Mouse (Mus musculus) T-cell, adult 2 months (primary cell): ENCODE measurements around the gene Gm14214.

Experiments used
- DNase-seq: peaks from one replicate; pipeline ENCODE4 v3.0.0; 2022; ENCODE audit warnings: low spot score

Gm14214 gene

DNA sequence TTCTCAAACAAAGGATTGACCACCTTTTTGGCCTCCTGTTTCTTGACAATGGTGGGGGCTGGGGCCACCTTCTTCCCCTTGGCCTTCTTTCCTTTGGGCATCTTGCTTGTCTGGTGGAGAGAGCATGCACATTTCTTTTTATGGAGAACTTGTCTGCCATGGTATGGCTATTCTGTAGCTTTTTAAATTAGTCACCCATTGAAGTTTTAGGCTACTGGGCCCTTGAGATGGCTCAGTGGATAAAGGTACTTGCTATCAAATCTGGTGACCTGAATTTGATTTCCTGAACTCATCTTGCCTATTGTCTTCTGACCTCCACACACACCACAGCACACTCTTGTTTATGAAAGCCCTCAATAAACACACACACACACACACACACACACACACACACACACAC, at the start of gene Gm14214:
Gene Gm14214, minus strand, starts transcription at position 101 of the 400 bp plus-strand sequence.
- DNase-seq = no peak

DNA sequence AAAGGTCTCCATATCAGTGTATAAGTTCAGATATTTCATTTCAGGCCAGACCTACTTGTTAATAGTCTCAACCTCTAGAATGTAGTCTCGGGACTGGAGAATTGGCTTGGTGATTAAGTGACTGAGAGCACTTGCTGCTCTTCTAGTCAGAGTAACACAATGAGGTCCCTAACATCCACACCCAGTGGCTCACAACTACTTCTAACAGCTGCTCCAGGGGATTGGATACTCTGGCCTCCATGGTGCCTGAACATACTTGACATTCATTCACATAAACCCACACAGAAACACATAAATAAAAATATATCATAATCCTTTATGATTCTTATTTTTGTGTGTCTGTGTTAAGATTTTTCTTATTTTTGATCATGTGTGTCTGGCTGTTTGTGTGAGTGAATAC, 48.8 kb upstream of the Gm14214 start:
- DNase-seq = no peak

GRCm38 (mm10) chr2:154817788-154818187, 48.0 kb upstream of the Gm14214 start:
- DNase-seq = peak; percentile 50

DNA sequence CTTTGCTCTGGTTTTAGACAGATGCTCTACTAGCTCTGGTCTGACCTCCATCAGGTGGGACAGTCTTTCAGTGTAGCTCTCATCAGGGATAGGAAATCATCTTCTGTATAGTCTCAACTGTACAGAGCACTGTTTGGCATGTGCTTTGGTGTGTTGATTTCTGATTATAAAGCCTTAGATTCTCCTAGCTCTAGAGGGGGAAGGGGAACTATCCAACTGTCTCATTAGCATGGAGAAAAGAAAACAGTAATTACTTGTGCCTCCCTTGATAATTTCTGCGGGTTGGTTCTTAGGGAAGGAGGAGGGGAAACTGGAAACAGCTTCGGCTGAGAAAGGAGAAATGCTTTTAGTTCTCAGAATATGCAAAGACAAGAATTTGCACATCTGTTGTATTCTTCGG, 47.3 kb upstream of the Gm14214 start:
- no peak for DNase-seq

GRCm38 (mm10) chr2:154813426-154813825, 43.6 kb upstream of the Gm14214 start:
- no peak for DNase-seq

DNA sequence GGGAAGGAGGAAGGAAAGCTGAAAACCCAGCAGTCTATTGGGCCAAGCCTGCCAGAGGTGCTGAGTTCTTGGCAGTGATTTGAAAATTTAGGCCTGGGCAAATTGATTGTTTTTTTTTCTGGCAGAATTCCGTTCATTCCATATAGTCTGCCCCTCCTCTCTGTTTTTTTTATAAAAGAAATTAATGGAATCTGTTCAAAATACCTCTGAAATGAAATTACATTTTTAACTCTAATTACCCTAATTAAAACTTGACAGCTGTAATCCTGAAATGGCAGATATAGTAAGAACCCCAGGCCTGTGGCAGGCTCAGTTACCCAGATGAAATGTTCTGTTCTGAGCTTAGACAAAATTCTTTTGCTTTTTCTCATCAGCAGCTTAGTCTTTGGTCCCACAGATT, 41.0 kb upstream of the Gm14214 start:
- no peak for DNase-seq

GRCm38 (mm10) chr2:154809107-154809762, 39.4 kb upstream of the Gm14214 start:
- DNase-seq = no peak

DNA sequence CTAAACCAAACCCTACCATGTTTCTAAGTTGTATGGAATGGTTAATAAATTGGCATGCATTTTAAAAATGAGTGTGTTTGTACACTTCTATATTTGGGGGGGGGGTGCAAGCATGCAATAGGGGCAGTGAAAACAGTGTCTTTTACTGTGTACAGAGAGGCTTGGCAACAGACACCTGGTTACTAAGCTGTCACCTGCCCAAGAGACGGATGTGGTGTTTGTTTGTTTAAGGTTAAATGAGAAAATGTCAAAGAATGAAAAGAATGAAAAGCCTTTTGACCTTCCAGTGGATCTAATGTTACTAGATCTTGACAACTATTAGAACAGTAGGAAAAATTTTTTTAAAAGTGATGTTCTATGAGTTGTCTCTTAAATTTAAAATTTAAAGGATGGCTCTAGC, 37.9 kb upstream of the Gm14214 start:
- DNase-seq = peak; percentile 27

- DNase-seq = no peak
Measured at GRCm38 (mm10) chr2:154803845-154804244, 34.0 kb upstream of the Gm14214 start.

- no peak for DNase-seq
Measured at GRCm38 (mm10) chr2:154803372-154803771, 33.5 kb upstream of the Gm14214 start.

DNA sequence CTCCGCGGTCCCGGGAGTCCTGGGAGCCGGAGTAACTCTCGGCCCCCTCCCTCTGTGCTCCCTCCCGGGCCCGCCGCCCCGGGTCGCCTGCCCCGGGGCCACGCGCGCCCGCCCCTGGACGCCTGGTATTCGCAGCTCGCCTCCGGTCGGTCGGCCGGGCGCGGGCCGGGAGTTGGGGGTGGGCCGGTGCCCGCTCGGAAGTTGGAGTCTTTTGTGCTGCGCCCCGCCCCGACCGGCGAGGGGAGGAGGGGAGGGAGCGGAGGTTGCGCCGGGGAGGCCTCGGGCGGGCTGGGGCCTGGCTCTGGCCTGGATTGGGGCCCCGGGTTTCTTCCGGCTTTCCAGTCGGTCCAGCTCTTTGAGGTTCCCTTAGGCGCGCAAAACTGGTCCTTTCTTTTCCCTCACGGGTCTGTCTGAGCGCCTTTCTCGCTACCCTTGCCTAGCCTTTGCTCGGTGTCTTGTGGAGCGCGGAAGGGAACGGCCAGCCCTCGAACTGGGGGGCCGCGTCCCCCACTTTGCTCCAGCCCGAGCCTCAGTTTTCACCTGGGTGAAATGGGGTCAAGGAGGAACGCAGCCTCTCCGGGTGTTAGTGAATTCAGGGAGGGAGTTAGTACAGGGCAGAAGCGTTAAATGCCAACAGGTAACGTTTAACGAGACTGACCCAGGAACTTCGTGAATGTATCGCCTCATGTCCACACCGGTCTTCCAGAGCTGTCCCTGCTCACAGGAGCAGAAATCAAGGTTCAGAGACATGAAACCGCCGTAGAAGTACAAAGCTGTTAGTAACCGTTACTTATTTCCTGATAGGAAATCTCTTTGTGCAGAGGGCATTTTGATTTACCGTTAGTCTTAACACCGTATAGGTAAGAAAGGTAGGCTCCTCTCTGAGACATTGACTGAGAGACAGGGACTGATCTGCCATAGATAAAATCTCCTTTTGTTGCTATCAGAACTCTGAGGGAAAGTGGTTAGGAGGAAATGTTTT, 22.1 kb upstream of the Gm14214 start:
- peak; percentile 65 for DNase-seq

GRCm38 (mm10) chr2:154790656-154791483, 21.0 kb upstream of the Gm14214 start, which contains the start of the genes Raly and a:
TSS of gene Raly (plus strand) at chr2:154791096.
TSS of gene a (plus strand) at chr2:154791402.
- peak; percentile 98 for DNase-seq

DNA sequence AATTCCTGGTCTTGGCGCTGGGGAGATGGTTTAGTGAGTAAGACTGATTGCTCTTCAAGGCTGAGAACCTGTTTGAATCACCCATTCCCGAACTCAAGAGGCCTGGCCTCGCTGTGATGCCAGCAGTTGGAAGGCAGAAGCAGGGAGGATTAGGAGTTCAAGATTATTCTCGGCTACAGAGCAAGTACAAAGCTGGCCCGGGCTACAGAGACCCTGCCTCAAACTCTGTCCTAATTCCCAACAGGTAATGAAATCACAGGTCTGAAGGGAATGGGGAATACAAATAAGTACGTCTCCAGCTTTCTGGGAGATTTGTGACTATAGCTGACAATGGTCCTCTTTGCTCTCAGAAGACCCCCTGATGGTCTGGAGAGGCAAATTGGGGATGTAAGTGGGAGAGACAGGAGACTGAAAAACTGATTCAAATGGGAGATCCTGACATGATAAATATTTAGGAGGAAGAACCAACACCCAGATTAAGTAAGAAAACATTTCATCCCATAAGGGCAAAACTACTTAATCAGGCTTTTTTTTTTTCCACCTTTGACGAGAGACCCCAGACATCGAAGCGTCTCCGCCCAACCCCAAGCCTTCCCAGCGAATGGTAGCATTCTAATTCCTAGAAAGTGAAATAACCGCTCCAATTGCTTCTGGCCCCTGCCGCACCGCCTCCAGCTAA, 20.3 kb upstream of the Gm14214 start:
- no peak for DNase-seq

DNA sequence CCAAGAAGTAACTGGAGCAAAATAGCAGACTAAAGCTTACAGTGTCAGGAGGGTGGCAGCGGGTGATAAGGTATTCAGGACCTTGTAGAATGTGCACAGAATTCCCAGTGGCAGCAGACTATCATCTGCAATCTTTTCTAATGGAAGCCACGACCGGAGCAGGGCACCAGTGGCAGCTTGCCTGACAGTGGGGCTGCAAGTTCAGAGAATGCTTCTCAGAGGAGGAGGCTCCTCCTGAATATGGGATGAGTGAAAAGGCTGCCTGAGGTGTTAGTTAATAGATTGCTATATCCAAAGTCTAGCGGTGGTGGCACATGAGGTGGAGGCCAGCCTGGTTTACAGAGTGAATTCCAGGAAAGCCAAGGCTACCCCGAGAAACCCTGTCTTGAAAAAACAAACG, 19.6 kb upstream of the Gm14214 start:
- no peak for DNase-seq

GRCm38 (mm10) chr2:154786776-154787175, 16.9 kb upstream of the Gm14214 start:
- DNase-seq = no peak

DNA sequence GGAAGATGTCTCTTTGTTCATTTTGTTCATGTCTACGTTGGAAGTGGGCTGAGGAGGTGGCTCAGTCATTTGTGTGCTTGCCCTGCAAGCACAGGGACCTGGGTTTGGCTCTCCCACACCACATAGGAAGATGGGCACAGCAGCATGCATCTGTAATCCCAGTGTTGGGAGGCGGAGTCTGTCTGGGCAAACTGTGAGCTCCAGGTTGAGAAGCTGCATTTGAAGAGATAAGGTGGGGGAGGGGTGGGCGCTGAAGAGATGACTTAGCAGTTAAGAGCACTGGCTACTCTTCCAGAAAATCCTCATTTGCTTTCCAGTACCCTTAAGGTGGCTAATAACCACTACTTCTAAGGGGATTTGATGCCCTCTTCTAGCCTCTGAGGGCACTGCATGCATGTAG, 16.4 kb upstream of the Gm14214 start:
- DNase-seq = no peak

- DNase-seq = no peak
Measured at GRCm38 (mm10) chr2:154785284-154785683, 15.5 kb upstream of the Gm14214 start.

GRCm38 (mm10) chr2:154782856-154783650, 13.2 kb upstream of the Gm14214 start:
- no peak for DNase-seq

GRCm38 (mm10) chr2:154782361-154782760, 12.5 kb upstream of the Gm14214 start:
- no peak for DNase-seq

DNA sequence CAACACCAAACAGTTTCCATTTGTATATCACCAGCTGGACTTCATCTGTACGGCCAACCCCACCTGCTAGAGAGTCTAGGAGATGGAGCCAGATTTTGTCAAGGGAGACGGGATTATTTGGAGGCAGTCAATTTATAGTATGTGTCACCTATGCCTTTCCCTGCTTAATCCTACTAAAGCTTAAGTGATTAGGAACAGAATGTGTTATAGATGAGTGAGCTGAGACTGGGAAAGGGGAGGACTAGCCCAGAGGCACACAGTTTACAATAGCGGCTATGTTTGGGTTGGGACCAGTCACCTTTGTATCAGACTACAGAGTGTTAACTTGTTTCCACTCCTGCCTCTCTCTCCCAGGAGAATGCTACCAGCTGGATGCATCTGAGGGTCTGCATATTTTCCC, 9.8 kb upstream of the Gm14214 start:
- DNase-seq = no peak

- no peak for DNase-seq
Measured at GRCm38 (mm10) chr2:154776496-154776895, 6.7 kb upstream of the Gm14214 start.
